In the genomic region with DNA sequence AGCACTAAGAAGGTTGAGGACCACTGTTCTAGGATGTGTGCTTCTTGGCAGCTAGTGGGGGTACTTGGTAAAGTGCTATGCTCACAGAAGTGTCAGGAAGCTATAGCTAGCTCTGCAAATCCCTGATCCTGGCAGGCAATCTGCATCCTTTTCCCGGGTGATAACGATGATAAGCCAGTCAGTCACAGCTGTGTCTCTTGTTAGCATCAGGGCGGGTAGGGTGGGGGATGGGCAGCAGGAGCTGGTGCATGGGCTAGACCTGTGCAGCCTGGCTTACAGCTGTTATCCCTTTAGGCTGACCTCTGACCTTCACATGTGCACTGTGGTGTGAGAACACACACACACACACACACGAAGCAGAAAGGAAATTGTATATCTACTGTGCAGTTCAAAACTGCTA, we compare ENCODE assay signal across 32 mouse cellular contexts. TPM values are rescaled to one million over a fixed set of nuclear protein-coding genes. Genes with fewer than 3 reads are reported as not detected.
A peak's percentile ranks its signal among the peaks of the same experiment; 100 is the strongest.
DNase-seq lines count a peak whose midpoint lies in the region; ATAC-seq lines count a peak whose summit lies in the region.
"Had no signal": no experiment of that assay in that cellular context is flagged by ENCODE, and none has a peak within 500 bp of the region (broad histone marks: within the 10 kb centered on the region; RNA-seq: fewer than 3 reads in every experiment).

No protein-coding gene starts in this region.

- no peak overlapping the region for H3K4me3 ChIP-seq in forebrain, embryonic 12.5 days (replicated peaks)
- no peak overlapping the region for H3K4me3 ChIP-seq in forebrain, embryonic 13.5 days
- H3K4me3 ChIP-seq in hindbrain, embryonic 11.5 days (ENCODE audit: low read depth, low read length) = no peak overlapping the region
- H3K4me3 ChIP-seq in hindbrain, embryonic 14.5 days (replicated peaks; ENCODE audit: low read length) = no peak overlapping the region
- H3K4me3 ChIP-seq in neural tube, embryonic 11.5 days (ENCODE audit: low read depth, low read length) = no peak overlapping the region
- H3K4me3 ChIP-seq: gastrocnemius, adult 2 months; hindbrain, embryonic 15.5 days; kidney, embryonic 15.5 days; layer of hippocampus, adult 2 months; left cerebral cortex, adult 2 months; limb, embryonic 12.5 days; liver, embryonic 15.5 days; myocyte had no signal

- H3K27ac ChIP-seq in forebrain, embryonic 12.5 days = no peak overlapping the region
- no peak overlapping the region for H3K27ac ChIP-seq in forebrain, embryonic 13.5 days
- no peak overlapping the region for H3K27ac ChIP-seq in hindbrain, embryonic 11.5 days (ENCODE audit: low read depth, low read length)
- H3K27ac ChIP-seq in hindbrain, embryonic 14.5 days = no peak overlapping the region
- no peak overlapping the region for H3K27ac ChIP-seq in neural tube, embryonic 11.5 days (ENCODE audit: low read depth, low read length)
- H3K27ac ChIP-seq: gastrocnemius, adult 2 months; hindbrain, embryonic 15.5 days; kidney, embryonic 15.5 days; layer of hippocampus, adult 2 months; left cerebral cortex, adult 2 months; limb, embryonic 12.5 days; liver, embryonic 15.5 days had no signal

- ATAC-seq in forebrain, embryonic 12.5 days (ENCODE audit: low FRiP score) = 0 out of 2 replicates have a peak, but pooled peaks have one; percentile 51
- ATAC-seq in forebrain, embryonic 13.5 days = no peak
- no peak for ATAC-seq in hindbrain, embryonic 11.5 days (ENCODE audit: low FRiP score)
- no peak for ATAC-seq in hindbrain, embryonic 14.5 days (ENCODE audit: low FRiP score)
- no peak for ATAC-seq in neural tube, embryonic 11.5 days (ENCODE audit: insufficient read depth, low FRiP score, low TSS enrichment)
- ATAC-seq: activated CD4-positive, CD25-positive, alpha-beta regulatory T cell, adult 4 months had no signal

- H3K36me3 ChIP-seq in forebrain, embryonic 12.5 days (replicated peaks) = no peaks in the 10 kb centered on the region
- H3K36me3 ChIP-seq in forebrain, embryonic 13.5 days (ENCODE audit: poor library complexity, severe bottlenecking) = no peaks in the 10 kb centered on the region
- no peaks in the 10 kb centered on the region for H3K36me3 ChIP-seq in hindbrain, embryonic 11.5 days (ENCODE audit: control insufficient read depth, insufficient read depth, low read length)
- H3K36me3 ChIP-seq in hindbrain, embryonic 14.5 days (replicated peaks; ENCODE audit: control insufficient read depth, insufficient read depth) = no peaks in the 10 kb centered on the region
- H3K36me3 ChIP-seq in neural tube, embryonic 11.5 days (ENCODE audit: control insufficient read depth, insufficient read depth, low read length) = no peaks in the 10 kb centered on the region
- H3K36me3 ChIP-seq: hindbrain, embryonic 15.5 days; kidney, embryonic 15.5 days; limb, embryonic 12.5 days; liver, embryonic 15.5 days had no signal

- H3K9me3 ChIP-seq in forebrain, embryonic 12.5 days = no peaks in the 10 kb centered on the region
- H3K9me3 ChIP-seq in forebrain, embryonic 13.5 days (replicated peaks) = no peaks in the 10 kb centered on the region
- H3K9me3 ChIP-seq in hindbrain, embryonic 11.5 days (ENCODE audit: control insufficient read depth, low read length) = no peaks in the 10 kb centered on the region
- H3K9me3 ChIP-seq in hindbrain, embryonic 14.5 days (ENCODE audit: control insufficient read depth, low read length) = no peaks in the 10 kb centered on the region
- H3K9me3 ChIP-seq in neural tube, embryonic 11.5 days (ENCODE audit: control insufficient read depth, low read length) = no peaks in the 10 kb centered on the region
- H3K9me3 ChIP-seq: hindbrain, embryonic 15.5 days; kidney, embryonic 15.5 days; limb, embryonic 12.5 days; liver, embryonic 15.5 days had no signal

- H3K27me3 ChIP-seq in forebrain, embryonic 12.5 days = peaks cover 5% of the 10 kb centered on the region; the same call in 1 of the 2 replicates
- H3K27me3 ChIP-seq in forebrain, embryonic 13.5 days = no peaks in the 10 kb centered on the region
- H3K27me3 ChIP-seq in hindbrain, embryonic 11.5 days (ENCODE audit: control insufficient read depth, insufficient read depth, low read length) = no peaks in the 10 kb centered on the region; the same call in 1 of the 2 replicates
- H3K27me3 ChIP-seq in hindbrain, embryonic 14.5 days (ENCODE audit: control insufficient read depth, insufficient read depth, low read length) = no peaks in the 10 kb centered on the region
- no peaks in the 10 kb centered on the region for H3K27me3 ChIP-seq in neural tube, embryonic 11.5 days (ENCODE audit: control insufficient read depth, insufficient read depth, low read length)
- H3K27me3 ChIP-seq: hindbrain, embryonic 15.5 days; kidney, embryonic 15.5 days; limb, embryonic 12.5 days had no signal

- H3K4me1 ChIP-seq in forebrain, embryonic 12.5 days = no peaks in the 10 kb centered on the region; the same call in 1 of the 2 replicates
- 0 out of 2 replicates have a peak, but pooled peaks cover 8% of the 10 kb centered on the region for H3K4me1 ChIP-seq in forebrain, embryonic 13.5 days
- H3K4me1 ChIP-seq in hindbrain, embryonic 11.5 days (replicated peaks; ENCODE audit: control insufficient read depth, insufficient read depth, low read length) = no peaks in the 10 kb centered on the region
- H3K4me1 ChIP-seq in hindbrain, embryonic 14.5 days (replicated peaks; ENCODE audit: control insufficient read depth, insufficient read depth, low read length) = no peaks in the 10 kb centered on the region
- peaks cover 5% of the 10 kb centered on the region; the same call in 1 of the 2 replicates for H3K4me1 ChIP-seq in neural tube, embryonic 11.5 days (ENCODE audit: control insufficient read depth, insufficient read depth, low read length)
- H3K4me1 ChIP-seq: hindbrain, embryonic 15.5 days; liver, embryonic 15.5 days had no signal

- no peak overlapping the region for H3K9ac ChIP-seq in forebrain, embryonic 12.5 days
- H3K9ac ChIP-seq in forebrain, embryonic 13.5 days = no peak overlapping the region
- H3K9ac ChIP-seq in hindbrain, embryonic 11.5 days (ENCODE audit: low read depth, low read length) = no peak overlapping the region
- no peak overlapping the region for H3K9ac ChIP-seq in hindbrain, embryonic 14.5 days
- no peak overlapping the region for H3K9ac ChIP-seq in neural tube, embryonic 11.5 days (ENCODE audit: low read length)
- H3K9ac ChIP-seq: hindbrain, embryonic 15.5 days; kidney, embryonic 15.5 days; limb, embryonic 12.5 days; liver, embryonic 15.5 days; lung, embryonic 14.5 days had no signal

- 39% methylated on average over 4 of the region's 4 CpGs for WGBS in forebrain, embryonic 12.5 days
- 44% methylated on average over 4 of the region's 4 CpGs for WGBS in forebrain, embryonic 13.5 days
- WGBS in hindbrain, embryonic 11.5 days = 58% methylated on average over 4 of the region's 4 CpGs
- WGBS in hindbrain, embryonic 14.5 days = 30% methylated on average over 4 of the region's 4 CpGs
- 58% methylated on average over 4 of the region's 4 CpGs for WGBS in neural tube, embryonic 11.5 days

- no peak overlapping the region for H3K4me2 ChIP-seq in forebrain, embryonic 12.5 days
- H3K4me2 ChIP-seq in forebrain, embryonic 13.5 days = no peak overlapping the region
- no peak overlapping the region for H3K4me2 ChIP-seq in hindbrain, embryonic 11.5 days (replicated peaks; ENCODE audit: low read depth, low read length)
- H3K4me2 ChIP-seq in hindbrain, embryonic 14.5 days (replicated peaks) = no peak overlapping the region
- no peak overlapping the region for H3K4me2 ChIP-seq in neural tube, embryonic 11.5 days (ENCODE audit: low read depth)
- H3K4me2 ChIP-seq: hindbrain, embryonic 15.5 days; kidney, embryonic 15.5 days; limb, embryonic 12.5 days; liver, embryonic 15.5 days; lung, embryonic 14.5 days had no signal

- DNase-seq in hindbrain, embryonic 11.5 days (ENCODE audit: low spot score) = peak; percentile 33
- DNase-seq in hindbrain, embryonic 14.5 days (ENCODE audit: low spot score) = no peak
- peak; percentile 27 for DNase-seq in neural tube, embryonic 11.5 days (ENCODE audit: low spot score)
- DNase-seq in neural tube, embryonic 10.5 days (ENCODE audit: extremely low spot score, low spot score) = no peak
- DNase-seq in kidney, postnatal 36 days = no peak
- DNase-seq in spleen, postnatal 36 days (ENCODE audit: low spot score in 2 of 2) = no peak
- DNase-seq: adrenal gland, adult 2 months; adrenal gland, postnatal 36 days; cerebellum, adult 8-10 months; cerebellum, postnatal 25 days; gastrocnemius, adult 2 months; heart, postnatal 14 days; kidney, adult 18-20 months; kidney, postnatal 25 days; lung, embryonic 14.5 days; lung, postnatal 14 days; thymus, postnatal 4 days had no signal

RNA-seq across cellular contexts. Expression of gene Padi6, which starts 0.6 kb away (rescaled TPM):
- not detected in 2 replicates for polyA plus RNA-seq in forebrain, embryonic 12.5 days (2016; fragmentation: Nextera tagmentation; extraction: Ambion mirVana)
- not detected in 2 replicates for polyA plus RNA-seq in forebrain, embryonic 13.5 days (2015; fragmentation: Nextera tagmentation; extraction: Ambion mirVana)
- 0.13 TPM in 1 of 2 replicates, not detected in the other for polyA plus RNA-seq in hindbrain, embryonic 11.5 days (2014; fragmentation: Nextera tagmentation; extraction: Ambion mirVana)
- not detected in 2 replicates for polyA plus RNA-seq in hindbrain, embryonic 14.5 days (2014; fragmentation: Nextera tagmentation; extraction: Ambion mirVana)
- not detected in 2 replicates for polyA plus RNA-seq in neural tube, embryonic 11.5 days (2014; fragmentation: Nextera tagmentation; extraction: Ambion mirVana)
- polyA plus RNA-seq: activated CD4-positive, CD25-positive, alpha-beta regulatory T cell, adult 4 months; adrenal gland, adult 2 months; C2C12; embryonic facial prominence, embryonic 11.5 days; heart, embryonic 14.5 days; hindbrain, embryonic 15.5 days; kidney, embryonic 15.5 days; limb, embryonic 12.5 days; liver, adult 2 months; liver, embryonic 15.5 days; lung, embryonic 14.5 days; stomach, embryonic 14.5 days had no signal

RNA-seq across cellular contexts. Expression of gene Padi4, which starts 30.9 kb away (rescaled TPM):
- 0.90 and 1.8 TPM in 2 replicates for polyA plus RNA-seq in forebrain, embryonic 12.5 days (2016; fragmentation: Nextera tagmentation; extraction: Ambion mirVana)
- 0.26 and 0.30 TPM in 2 replicates for polyA plus RNA-seq in forebrain, embryonic 13.5 days (2015; fragmentation: Nextera tagmentation; extraction: Ambion mirVana)
- 0.25 and 0.37 TPM in 2 replicates for polyA plus RNA-seq in hindbrain, embryonic 11.5 days (2014; fragmentation: Nextera tagmentation; extraction: Ambion mirVana)
- 0.08 and 0.22 TPM in 2 replicates for polyA plus RNA-seq in hindbrain, embryonic 14.5 days (2014; fragmentation: Nextera tagmentation; extraction: Ambion mirVana)
- 0.09 and 0.50 TPM in 2 replicates for polyA plus RNA-seq in neural tube, embryonic 11.5 days (2014; fragmentation: Nextera tagmentation; extraction: Ambion mirVana)
- polyA plus RNA-seq: limb, embryonic 12.5 days had no signal

RNA-seq across cellular contexts. Expression of gene Rcc2, which starts 42.7 kb away (rescaled TPM):
- 45.9 and 81.3 TPM in 2 replicates for polyA plus RNA-seq in forebrain, embryonic 12.5 days (2016; fragmentation: Nextera tagmentation; extraction: Ambion mirVana)
- polyA plus RNA-seq in forebrain, embryonic 13.5 days (2015; fragmentation: Nextera tagmentation; extraction: Ambion mirVana) = 34.0 and 35.5 TPM in 2 replicates
- polyA plus RNA-seq in hindbrain, embryonic 11.5 days (2014; fragmentation: Nextera tagmentation; extraction: Ambion mirVana) = 44.3 and 59.6 TPM in 2 replicates
- polyA plus RNA-seq in hindbrain, embryonic 14.5 days (2014; fragmentation: Nextera tagmentation; extraction: Ambion mirVana) = 13.3 and 13.8 TPM in 2 replicates
- polyA plus RNA-seq in neural tube, embryonic 11.5 days (2014; fragmentation: Nextera tagmentation; extraction: Ambion mirVana) = 76.3 and 79.9 TPM in 2 replicates

Comparison
In these comparisons a context has a peak if more than half of its experiments do, and no peak if none do; other contexts are left out.
1. DNase-seq: peak in hindbrain, embryonic 11.5 days (single experiment) and neural tube, embryonic 11.5 days (single experiment); none in hindbrain, embryonic 14.5 days (single experiment), neural tube, embryonic 10.5 days (single experiment), kidney, postnatal 36 days (0 of 2) and spleen, postnatal 36 days (0 of 2).